Mouse (Mus musculus): ENCODE data around the gene Mroh2a. TPM values are rescaled to one million over a fixed set of nuclear protein-coding genes. Genes with fewer than 3 reads are reported as not detected.

Gene Mroh2a
- total RNA-seq, 2 experiments from 2014 or later, result 0.19 TPM; not detected in 1

DNA sequence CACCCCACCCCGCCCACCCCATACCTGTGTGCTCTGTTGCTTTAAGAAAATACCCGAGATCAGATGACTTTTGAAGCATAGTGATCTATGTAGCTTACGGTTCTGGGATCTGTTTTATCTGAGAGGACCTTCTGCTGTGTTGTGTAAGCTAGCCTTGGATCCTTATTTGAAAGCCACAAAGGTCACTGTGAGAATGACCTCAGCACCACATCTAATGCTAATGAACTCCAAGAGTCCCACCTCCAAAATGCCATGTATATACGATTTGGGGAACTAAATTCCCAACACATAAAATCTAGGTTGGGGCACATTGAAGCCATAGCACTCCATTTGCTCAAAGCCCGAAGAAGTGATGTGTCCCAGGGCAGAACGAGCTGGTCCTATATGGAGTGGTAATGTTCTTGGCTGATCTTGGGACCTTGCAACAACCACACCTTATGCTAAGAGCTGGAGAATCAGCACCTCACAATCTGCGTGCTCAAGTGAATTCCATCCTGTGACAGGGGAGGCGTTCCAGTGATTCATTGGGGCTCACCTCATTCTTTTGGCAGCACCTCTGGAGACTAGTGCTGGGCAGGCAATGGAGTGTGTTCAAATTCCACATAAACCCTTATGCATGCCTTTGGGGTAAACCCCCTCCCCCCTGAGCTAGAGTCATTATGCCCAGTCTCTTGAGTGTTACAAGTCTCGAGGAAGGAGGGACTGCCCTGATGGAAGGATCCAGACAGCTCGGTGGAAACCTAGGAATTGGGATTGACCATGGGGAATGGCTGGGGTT, 30.3 kb downstream of the Mroh2a start:
- Histone ChIP-seq H3K4me3 (no peak overlapping the region), H3K27ac (no peak overlapping the region)
- intact Hi-C loops (cut with DNase I), result no loop called here
- TF ChIP-seq CTCF (IDR thresholded peaks at IDR 0.05), result no peak
- no peak for DNase-seq (ENCODE audit: extremely low spot score in 1 of 2, low spot score in 2 of 2)

GRCm38 (mm10) chr1:88257681-88258080, 30.9 kb downstream of the Mroh2a start:
- DNase-seq (ENCODE audit: extremely low spot score in 1 of 2, low spot score in 2 of 2), result no peak
- TF ChIP-seq CTCF (IDR thresholded peaks at IDR 0.05), result no peak
- intact Hi-C loops (cut with DNase I), result no loop called here
- no peak overlapping the region for H3K27ac ChIP-seq
- H3K4me3 ChIP-seq, result no peak overlapping the region

- no peak for TF ChIP-seq CTCF (IDR thresholded peaks at IDR 0.05)
- no peak overlapping the region for H3K27ac ChIP-seq
- intact Hi-C loops (cut with DNase I), result no loop called here
Measured at GRCm38 (mm10) chr1:88258361-88258760, 31.6 kb downstream of the Mroh2a start.

DNA sequence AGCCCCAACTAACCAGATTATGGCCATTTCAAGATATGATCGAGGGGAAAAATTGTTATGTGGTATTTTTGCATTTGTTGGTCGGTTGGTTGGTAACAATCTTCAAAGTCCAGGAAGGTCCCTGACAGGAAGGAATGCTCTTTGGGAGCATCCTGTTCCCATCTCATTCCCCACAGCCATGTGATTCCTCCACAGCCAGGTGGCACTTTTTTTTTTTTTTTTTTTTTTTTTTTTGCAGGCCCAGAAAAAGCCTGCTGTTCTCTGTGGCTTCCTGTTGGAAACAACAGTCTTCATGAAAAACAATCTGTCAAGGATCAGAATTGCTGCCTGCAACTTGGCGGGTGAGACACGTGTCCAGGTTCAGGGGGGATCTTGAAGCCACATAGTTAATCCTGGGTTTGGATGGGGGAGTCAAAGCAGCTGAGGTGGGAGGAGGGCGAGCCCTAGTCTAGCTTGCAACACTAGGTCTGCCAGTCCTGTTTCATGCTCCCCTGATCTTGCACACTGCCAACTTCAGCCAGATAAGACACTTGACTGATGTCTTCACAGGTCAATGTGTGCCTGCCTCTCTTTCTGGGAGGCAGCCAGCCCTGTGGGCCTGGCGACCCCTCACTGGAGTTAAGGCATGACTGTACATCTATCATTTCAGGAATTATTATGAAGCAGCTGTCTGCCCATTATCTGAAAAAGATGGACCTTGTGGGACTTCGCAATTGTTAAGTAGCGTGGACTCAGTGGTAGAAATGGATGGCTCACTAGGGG, 32.3 kb downstream of the Mroh2a start:
- no peak for DNase-seq (ENCODE audit: extremely low spot score in 1 of 2, low spot score in 2 of 2)
- no peak overlapping the region for H3K27ac ChIP-seq
- H3K4me3 ChIP-seq, result no peak overlapping the region
- intact Hi-C loops (cut with DNase I), result no loop called here
- no peak; the same call in 1 of the 2 replicates for TF ChIP-seq CTCF (IDR thresholded peaks at IDR 0.05)

More at GRCm38 (mm10) chr1:88258361-88258760, 31.6 kb downstream of the Mroh2a start:
- DNase-seq (ENCODE audit: extremely low spot score in 1 of 2, low spot score in 2 of 2), result no peak
- no peak overlapping the region for H3K4me3 ChIP-seq

DNA sequence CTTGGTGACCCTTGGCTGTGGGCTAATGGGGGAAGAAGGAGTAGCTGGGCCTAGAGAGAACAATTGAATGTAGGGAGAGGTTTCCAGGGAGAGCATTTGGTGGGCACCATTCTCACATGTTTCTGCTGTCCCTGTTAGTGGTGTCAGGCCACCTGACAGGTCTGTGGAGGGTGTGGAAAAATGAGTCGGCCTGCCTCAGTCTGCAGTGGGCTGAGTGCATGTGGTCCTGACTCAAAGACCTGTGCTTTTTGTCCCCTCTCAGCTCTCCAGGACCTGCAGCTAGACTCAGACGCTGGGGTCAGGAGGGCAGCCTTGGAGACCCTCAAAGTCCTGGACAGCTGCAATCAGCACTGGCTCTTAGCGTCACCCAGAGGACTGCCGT, 32.8 kb downstream of the Mroh2a start:
- H3K27ac ChIP-seq, result no peak overlapping the region
- intact Hi-C loops (cut with DNase I), result no loop called here
- no peak for TF ChIP-seq CTCF (IDR thresholded peaks at IDR 0.05)
- H3K4me3 ChIP-seq, result no peak overlapping the region
- DNase-seq (ENCODE audit: extremely low spot score in 1 of 2, low spot score in 2 of 2), result no peak

DNA sequence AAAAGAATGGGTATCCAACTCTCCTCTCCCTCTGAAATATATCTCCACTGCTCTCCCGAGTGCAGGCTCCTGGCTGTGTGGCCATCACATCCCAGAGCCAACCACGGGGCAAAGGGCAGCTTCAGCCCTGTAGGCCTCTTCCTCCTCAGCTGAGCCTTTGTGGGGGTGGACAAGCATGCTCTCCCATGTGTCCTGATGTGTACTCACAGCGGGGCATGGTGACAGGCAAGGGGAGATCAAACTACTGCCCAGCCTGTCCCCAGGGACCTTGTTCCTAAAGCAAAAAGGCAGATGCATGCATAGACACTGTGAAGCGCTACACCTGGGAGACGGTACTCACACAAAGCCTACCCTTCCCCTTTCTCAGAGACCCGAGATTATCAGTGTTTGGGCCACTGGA, 33.3 kb downstream of the Mroh2a start:
- intact Hi-C loops (cut with DNase I), result no loop called here

GRCm38 (mm10) chr1:88260604-88261377, 34.0 kb downstream of the Mroh2a start:
- DNase-seq (ENCODE audit: extremely low spot score in 1 of 2, low spot score in 2 of 2), result no peak
- TF ChIP-seq CTCF (IDR thresholded peaks at IDR 0.05), result no peak
- Histone ChIP-seq H3K27ac (no peak overlapping the region), H3K4me3 (no peak overlapping the region)
- intact Hi-C loops (cut with DNase I), result no loop called here

More for the DNA sequence above, 33.3 kb downstream of the Mroh2a start:
- Histone ChIP-seq H3K4me3 (no peak overlapping the region), H3K27ac (no peak overlapping the region)
- TF ChIP-seq CTCF (IDR thresholded peaks at IDR 0.05), result no peak
- DNase-seq (ENCODE audit: extremely low spot score in 1 of 2, low spot score in 2 of 2), result no peak

- no peak for TF ChIP-seq CTCF (IDR thresholded peaks at IDR 0.05)
- intact Hi-C loops (cut with DNase I), result no loop called here
- DNase-seq (ENCODE audit: extremely low spot score in 1 of 2, low spot score in 2 of 2), result no peak
- H3K27ac ChIP-seq, result no peak overlapping the region
- no peak overlapping the region for H3K4me3 ChIP-seq
Measured at GRCm38 (mm10) chr1:88261706-88262105, 34.9 kb downstream of the Mroh2a start.

DNA sequence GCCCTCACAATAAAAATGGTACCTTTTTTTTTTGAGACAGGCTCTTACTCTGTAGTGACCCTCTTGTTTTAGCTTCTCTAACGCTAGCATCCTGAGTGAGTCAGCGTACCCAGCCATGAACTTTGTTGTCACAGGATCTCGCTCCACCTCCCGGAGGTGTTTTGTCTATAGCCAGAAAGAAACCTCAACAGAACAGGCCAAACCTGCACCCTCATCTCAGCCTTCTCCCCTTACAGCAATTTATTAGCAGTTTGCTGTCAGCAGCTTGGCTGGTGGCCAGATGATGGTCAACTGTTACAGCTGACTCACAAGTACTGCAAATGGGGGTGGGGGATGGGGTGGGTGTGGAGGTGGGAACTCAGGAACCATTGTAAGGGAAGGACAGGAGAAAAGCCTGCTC, 35.5 kb downstream of the Mroh2a start:
- no peak overlapping the region for H3K4me3 ChIP-seq
- no peak overlapping the region for H3K27ac ChIP-seq
- intact Hi-C loops (cut with DNase I), result no loop called here
- no peak for TF ChIP-seq CTCF (IDR thresholded peaks at IDR 0.05)
- DNase-seq (ENCODE audit: extremely low spot score in 1 of 2, low spot score in 2 of 2), result no peak

DNA sequence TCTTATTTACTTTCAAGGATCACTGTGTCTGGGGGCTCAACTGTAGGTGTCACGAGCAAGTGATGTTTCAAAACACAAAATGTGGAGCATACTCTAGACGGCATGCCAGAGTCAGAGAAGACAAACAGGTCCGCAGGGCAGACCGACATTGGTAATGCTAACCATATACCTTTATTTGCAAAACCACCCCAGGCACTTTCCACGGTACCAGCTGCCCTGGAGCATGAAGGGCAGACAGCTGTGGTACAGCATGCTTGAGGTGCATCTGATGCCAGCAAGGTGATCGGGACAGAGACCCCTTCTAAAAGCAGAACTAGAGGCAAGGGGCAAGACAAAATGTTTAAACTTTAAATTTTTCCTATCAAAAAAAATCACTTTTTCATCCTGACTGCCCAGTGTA, 36.2 kb downstream of the Mroh2a start:
- no peak for TF ChIP-seq CTCF (IDR thresholded peaks at IDR 0.05)
- no peak overlapping the region for H3K4me3 ChIP-seq
- no peak overlapping the region for H3K27ac ChIP-seq
- intact Hi-C loops (cut with DNase I), result no loop called here
- DNase-seq (ENCODE audit: extremely low spot score in 1 of 2, low spot score in 2 of 2), result no peak

DNA sequence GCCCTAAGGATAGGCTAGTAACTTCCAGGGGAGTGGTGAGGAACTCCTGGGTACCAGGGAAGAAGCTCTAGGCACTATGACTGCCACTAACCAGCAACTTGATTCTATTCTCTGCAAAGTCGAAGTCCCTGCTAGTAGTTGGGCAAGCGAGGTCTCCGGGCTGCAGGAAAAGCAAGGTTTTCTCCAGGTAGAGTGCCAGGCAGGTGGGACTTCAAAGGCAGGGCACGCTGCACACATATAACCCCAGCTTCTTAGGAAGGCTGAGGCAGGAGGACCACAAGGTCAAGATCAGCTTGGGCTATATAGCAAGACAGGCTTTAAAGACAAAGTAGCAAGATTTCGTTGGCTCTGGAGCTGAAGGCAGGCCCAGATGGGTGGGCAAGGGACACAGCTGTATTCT, 37.0 kb downstream of the Mroh2a start:
- intact Hi-C loops (cut with DNase I), result no loop called here
- DNase-seq (ENCODE audit: extremely low spot score in 1 of 2, low spot score in 2 of 2), result no peak
- Histone ChIP-seq H3K4me3 (no peak overlapping the region), H3K27ac (no peak overlapping the region)
- no peak for TF ChIP-seq CTCF (IDR thresholded peaks at IDR 0.05)

Measured in left cerebral cortex, adult 2 months (tissue).